ENCODE assay signal across 19 mouse cellular contexts in genomic region chr13:56751774-56752173, GRCm38 (mm10). TPM values are rescaled to one million over a fixed set of nuclear protein-coding genes. Genes with fewer than 3 reads are reported as not detected.
DNase-seq lines count a peak whose midpoint lies in the region; ATAC-seq lines count a peak whose summit lies in the region.
"Had no signal": no experiment of that assay in that cellular context is flagged by ENCODE, and none has a peak within 500 bp of the region (broad histone marks: within the 10 kb centered on the region; RNA-seq: fewer than 3 reads in every experiment).

No protein-coding gene starts in this region.

- no peak for ATAC-seq in heart, embryonic 13.5 days (ENCODE audit: extremely low read depth, insufficient number of reproducible peaks, low FRiP score, low TSS enrichment)
- no peak for ATAC-seq in midbrain, embryonic 16.5 days
- ATAC-seq in intestine, embryonic 16.5 days: no peak
- ATAC-seq: Patski had no signal

- DNase-seq in heart, adult 18-20 months: no peak
- peak; percentile 58 for DNase-seq in thymus, postnatal 14 days
- DNase-seq in thymus, postnatal 10 days (ENCODE audit: low spot score in 2 of 2): no peak
- DNase-seq in thymus, postnatal 36 days: peak; percentile 42 to 50
- no peak for DNase-seq in adrenal gland, adult (ENCODE audit: inconsistent age in 2 of 2, low spot score in 1 of 2)
- DNase-seq: B cell, adult 2 months; cerebellum, postnatal 14 days; right cerebral cortex, postnatal 25 days had no signal

- peaks cover 41% of the 10 kb centered on the region for H3K4me1 ChIP-seq in heart, embryonic 13.5 days
- H3K4me1 ChIP-seq in midbrain, embryonic 16.5 days (ENCODE audit: control insufficient read depth, insufficient read depth, low read length): peaks cover 19% of the 10 kb centered on the region
- H3K4me1 ChIP-seq in intestine, embryonic 16.5 days (ENCODE audit: control insufficient read depth, insufficient read depth, low read length): peaks cover 17% of the 10 kb centered on the region

- no peak overlapping the region; the same call in 1 of the 2 replicates for H3K4me3 ChIP-seq in heart, embryonic 13.5 days
- no peak overlapping the region; the same call in 1 of the 2 replicates for H3K4me3 ChIP-seq in midbrain, embryonic 16.5 days (ENCODE audit: low read depth, low read length)
- H3K4me3 ChIP-seq in intestine, embryonic 16.5 days (ENCODE audit: low read length): no peak overlapping the region
- H3K4me3 ChIP-seq: layer of hippocampus, adult 2 months; liver, embryonic 15.5 days; myocyte had no signal

- H3K9ac ChIP-seq in heart, embryonic 13.5 days: no peak overlapping the region
- no peak overlapping the region for H3K9ac ChIP-seq in midbrain, embryonic 16.5 days (ENCODE audit: low read depth, low read length)
- H3K9ac ChIP-seq in intestine, embryonic 16.5 days (ENCODE audit: low read depth, low read length): no peak overlapping the region
- H3K9ac ChIP-seq: kidney, embryonic 15.5 days; liver, embryonic 15.5 days had no signal

- peak overlapping the region; percentile 78; the same call in 1 of the 2 replicates for H3K4me2 ChIP-seq in heart, embryonic 13.5 days
- peak overlapping the region; percentile 98 for H3K4me2 ChIP-seq in midbrain, embryonic 16.5 days (ENCODE audit: low read length)
- H3K4me2 ChIP-seq in intestine, embryonic 16.5 days (ENCODE audit: low read depth, low read length): no peak overlapping the region

- no peak overlapping the region for H3K27ac ChIP-seq in heart, embryonic 13.5 days (replicated peaks)
- no peak overlapping the region for H3K27ac ChIP-seq in midbrain, embryonic 16.5 days (ENCODE audit: low read length)
- no peak overlapping the region for H3K27ac ChIP-seq in intestine, embryonic 16.5 days (ENCODE audit: low read length)
- H3K27ac ChIP-seq: heart, embryonic 15.5 days; kidney, embryonic 15.5 days; layer of hippocampus, adult 2 months; limb, embryonic 13.5 days; liver, embryonic 15.5 days had no signal

- H3K36me3 ChIP-seq in heart, embryonic 13.5 days: no peaks in the 10 kb centered on the region
- no peaks in the 10 kb centered on the region for H3K36me3 ChIP-seq in midbrain, embryonic 16.5 days (ENCODE audit: control insufficient read depth, insufficient read depth, low read length)
- no peaks in the 10 kb centered on the region for H3K36me3 ChIP-seq in intestine, embryonic 16.5 days (ENCODE audit: control insufficient read depth, insufficient read depth, low read length)
- H3K36me3 ChIP-seq: heart, embryonic 15.5 days; kidney, embryonic 15.5 days; limb, embryonic 13.5 days; liver, embryonic 15.5 days had no signal

- WGBS in heart, embryonic 13.5 days: 49% methylated on average over 5 of the region's 5 CpGs
- 10% methylated on average over 5 of the region's 5 CpGs for WGBS in midbrain, embryonic 16.5 days
- WGBS in intestine, embryonic 16.5 days: 54% methylated on average over 5 of the region's 5 CpGs

- H3K27me3 ChIP-seq in heart, embryonic 13.5 days (replicated peaks): peaks cover 74% of the 10 kb centered on the region
- H3K27me3 ChIP-seq in midbrain, embryonic 16.5 days (ENCODE audit: control insufficient read depth, insufficient read depth, low read depth, low read length): peaks cover 24% of the 10 kb centered on the region
- H3K27me3 ChIP-seq in intestine, embryonic 16.5 days (replicated peaks; ENCODE audit: control insufficient read depth, insufficient read depth, low read length): peaks cover 36% of the 10 kb centered on the region
- H3K27me3 ChIP-seq: Patski had no signal

- no peaks in the 10 kb centered on the region for H3K9me3 ChIP-seq in heart, embryonic 13.5 days
- no peaks in the 10 kb centered on the region for H3K9me3 ChIP-seq in midbrain, embryonic 16.5 days (replicated peaks; ENCODE audit: control insufficient read depth, low read length, poor library complexity, severe bottlenecking)
- H3K9me3 ChIP-seq in intestine, embryonic 16.5 days (ENCODE audit: control insufficient read depth, low read length): no peaks in the 10 kb centered on the region
- H3K9me3 ChIP-seq: heart, embryonic 15.5 days; kidney, embryonic 15.5 days; limb, embryonic 13.5 days; liver, embryonic 15.5 days had no signal

RNA-seq across cellular contexts. Expression of gene Gm45623, which starts 1.9 kb away (rescaled TPM):
- polyA plus RNA-seq in heart, embryonic 13.5 days (2015; fragmentation: Nextera tagmentation; extraction: Ambion mirVana): 0.27 and 0.39 TPM in 2 replicates
- total RNA-seq in heart, adult 18-20 months (2021): not detected
- polyA plus RNA-seq in midbrain, embryonic 16.5 days (2015; fragmentation: Nextera tagmentation; extraction: Ambion mirVana): 3.0 and 4.5 TPM in 2 replicates
- 0.27 and 0.43 TPM in 2 replicates for polyA plus RNA-seq in intestine, embryonic 16.5 days (2015; fragmentation: Nextera tagmentation; extraction: Ambion mirVana)
- total RNA-seq: megakaryocyte, adult 5-6 weeks had no signal
- polyA plus RNA-seq: heart, embryonic 15.5 days; kidney, embryonic 15.5 days; liver, embryonic 15.5 days; myocyte; Patski had no signal

RNA-seq across cellular contexts. Expression of gene Smad5, which starts 49.0 kb away (rescaled TPM):
- polyA plus RNA-seq in heart, embryonic 13.5 days (2015; fragmentation: Nextera tagmentation; extraction: Ambion mirVana): 16.0 and 16.7 TPM in 2 replicates
- total RNA-seq in heart, adult 18-20 months (2021): 10 to 100 TPM; 26.6 to 26.9 TPM
- 17.1 and 18.7 TPM in 2 replicates for polyA plus RNA-seq in midbrain, embryonic 16.5 days (2015; fragmentation: Nextera tagmentation; extraction: Ambion mirVana)
- polyA plus RNA-seq in intestine, embryonic 16.5 days (2015; fragmentation: Nextera tagmentation; extraction: Ambion mirVana): 14.5 and 15.3 TPM in 2 replicates

Comparison
In these comparisons a context has a peak if more than half of its experiments do, and no peak if none do; other contexts are left out.
1. DNase-seq: peak in thymus, postnatal 14 days (single experiment) and thymus, postnatal 36 days (2 of 2); none in heart, adult 18-20 months (0 of 2), thymus, postnatal 10 days (0 of 2) and adrenal gland, adult (0 of 2).